Mouse (Mus musculus) small intestine, adult 2 months (tissue): Measurements from ENCODE around the gene Mlec. TPM values are rescaled to one million over a fixed set of nuclear protein-coding genes. Genes with fewer than 3 reads are reported as not detected.
"Not testable (repeated sequence)": the region's sequence is repeated elsewhere in the genome, so short reads cannot be mapped to it uniquely, and the experiment has no call there.

Source experiments
- H3K27ac ChIP-seq: fragments of 200-500 bp; 2 replicates; pipeline ENCODE4 v1.5.1; 2012; ENCODE audit warnings: low read depth, low read length, control low read depth, inconsistent platforms; ENCODE audit not compliant: insufficient read depth
- H3K27me3 ChIP-seq: fragments of 200-500 bp; 2 replicates; pipeline ENCODE4 v1.6.1; 2012; ENCODE audit warnings: mild to moderate bottlenecking, moderate library complexity, low read length, inconsistent platforms; ENCODE audit not compliant: control insufficient read depth, insufficient read depth
- H3K36me3 ChIP-seq: fragments of 200-500 bp; 2 replicates; pipeline ENCODE4 v1.6.1; 2012; ENCODE audit warnings: mild to moderate bottlenecking, low read length, control low read depth, inconsistent platforms; ENCODE audit not compliant: control insufficient read depth, insufficient read depth
- H3K4me1 ChIP-seq: fragments of 200-500 bp; 2 replicates; pipeline ENCODE4 v1.6.1; 2012; ENCODE audit warnings: low read length, inconsistent platforms, mixed read lengths; ENCODE audit not compliant: control insufficient read depth, insufficient read depth, insufficient read length
- H3K4me3 ChIP-seq: fragments of 200-500 bp; 2 replicates; pipeline ENCODE4 v1.5.1; 2012; ENCODE audit warnings: low read depth, mild to moderate bottlenecking, control low read depth, inconsistent platforms, low read length, moderate library complexity
- CTCF ChIP-seq: fragments of 200-500 bp; IDR thresholded peaks from 2 replicates; pipeline ENCODE4 v1.5.1; 2012; ENCODE audit warnings: low read depth, mild to moderate bottlenecking, control low read depth, inconsistent platforms, low read length, moderate library complexity, mixed read lengths; ENCODE audit not compliant: insufficient replicate concordance, insufficient read length; ENCODE audit errors: extremely low read depth
- POLR2A ChIP-seq: fragments of 200-500 bp; IDR thresholded peaks from 2 replicates; pipeline ENCODE4 v1.6.1; 2012; ENCODE audit warnings: low read depth, mild to moderate bottlenecking, control low read depth, inconsistent platforms, low read length, moderate library complexity
- WGBS: fragments of 180-500 bp; shearing (Covaris S2); methylation state at CpG from one replicate; pipeline ENCODE4 v1.1.7; 2018; 5-methylcytosine and 5-hydroxymethylcytosine counted together
- polyA plus RNA-seq: library from polyadenylated mRNA; depleted of rRNA; stranded (reverse); fragments of >200 nt; gene quantifications from 2 replicates; pipeline ENCODE4 v1.2.3, GENCODE M21; 2012

Mlec gene
- polyA plus RNA-seq, 1 experiment, result 78.3 TPM

- TF ChIP-seq CTCF, result peak; percentile 45; the same call in 1 of the 2 replicates
- TF ChIP-seq POLR2A, result no peak
- Histone ChIP-seq H3K27me3 (no peaks in the 10 kb centered on the region), H3K4me3 (no peak overlapping the region), H3K36me3 (no peaks in the 10 kb centered on the region), H3K4me1 (peaks cover 24% of the 10 kb centered on the region), H3K27ac (no peak overlapping the region)
- WGBS, result 62% methylated on average over 8 of the region's 8 CpGs
These were observed 5.6 kb upstream of the Mlec start for GRCm38 (mm10) chr5:115163563-115163962.

DNA sequence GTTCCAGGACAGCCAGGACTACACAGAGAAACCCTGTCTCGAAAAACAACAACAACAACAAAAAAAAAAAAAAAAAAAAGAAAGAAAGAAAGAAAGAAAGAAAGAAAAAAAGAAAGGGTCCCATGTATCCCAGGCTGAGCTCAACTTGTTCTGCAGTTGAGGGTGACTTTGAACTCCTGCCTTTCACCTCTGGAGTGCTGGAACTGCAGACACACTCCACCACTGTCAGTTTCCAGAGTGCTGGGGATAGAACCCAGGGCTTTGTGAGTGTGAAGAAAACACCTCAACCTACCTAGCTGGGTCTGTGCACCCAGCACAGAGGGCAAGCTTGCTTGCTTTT is 3.9 kb upstream of the Mlec start:
- H3K4me3 ChIP-seq, result not testable (repeated sequence)
- WGBS, result 61% methylated on average over 1 of the region's 1 CpGs
- peaks cover 19% of the 10 kb centered on the region for H3K4me1 ChIP-seq

DNA sequence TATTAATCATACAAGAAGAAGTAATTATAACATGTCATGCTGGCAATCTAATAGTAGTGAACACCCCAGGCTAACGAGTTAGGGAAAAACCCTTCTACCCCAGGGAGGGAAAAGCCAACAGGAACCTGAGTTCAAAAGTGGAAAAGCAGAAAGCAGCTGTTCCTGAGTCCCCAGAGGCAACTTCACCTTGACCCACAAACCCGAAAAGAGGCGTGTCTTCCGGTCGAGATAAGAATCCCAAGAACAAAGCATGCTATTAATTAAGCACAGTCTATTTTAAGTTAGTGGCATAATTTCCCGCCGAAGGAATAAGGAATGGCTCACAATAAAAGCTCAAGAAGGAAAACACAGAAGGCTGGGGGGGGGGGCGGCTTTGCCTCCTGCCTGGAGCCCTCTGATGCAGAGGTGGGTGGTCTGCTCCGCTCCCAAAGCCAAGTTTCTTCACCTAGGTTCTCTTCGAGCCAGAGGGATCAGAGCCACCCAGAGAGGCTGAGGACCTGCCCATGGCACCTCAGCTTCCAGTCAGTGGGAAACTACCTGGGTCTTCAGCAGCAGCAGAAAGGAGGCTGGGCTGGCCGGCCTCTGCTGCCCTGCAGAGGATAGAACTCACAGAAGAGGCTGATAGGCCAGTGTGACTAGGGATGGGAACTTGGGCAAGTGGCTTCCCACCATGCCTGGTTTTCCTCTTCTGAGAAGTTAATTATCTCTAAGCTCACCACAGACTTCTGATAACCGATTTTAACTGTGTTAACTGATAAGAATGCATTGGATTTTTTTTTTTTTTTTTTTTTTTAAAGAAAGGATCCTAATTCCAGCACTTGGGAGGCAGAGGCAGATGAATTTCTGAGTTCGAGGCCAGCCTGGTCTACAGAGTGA is 3.3 kb upstream of the Mlec start:
- TF ChIP-seq CTCF, result no peak
- TF ChIP-seq POLR2A, result no peak
- Histone ChIP-seq H3K4me3 (no peak overlapping the region), H3K27ac (peak overlapping the region; percentile 53), H3K27me3 (no peaks in the 10 kb centered on the region), H3K36me3 (no peaks in the 10 kb centered on the region), H3K4me1 (peaks cover 14% of the 10 kb centered on the region)
- 14% methylated on average over 13 of the region's 13 CpGs for WGBS

More for the DNA sequence above, 3.9 kb upstream of the Mlec start:
- not testable (repeated sequence) for H3K27ac ChIP-seq, H3K36me3 ChIP-seq, H3K27me3 ChIP-seq

- no peak for TF ChIP-seq CTCF
- no peaks in the 10 kb centered on the region for H3K27me3 ChIP-seq
- WGBS, result 27% methylated on average over 6 of the region's 6 CpGs
- H3K27ac ChIP-seq, result peak overlapping the region; percentile 53
- no peak overlapping the region for H3K4me3 ChIP-seq
- H3K4me1 ChIP-seq, result peaks cover 14% of the 10 kb centered on the region
- H3K36me3 ChIP-seq, result no peaks in the 10 kb centered on the region
These were observed 2.7 kb upstream of the Mlec start for GRCm38 (mm10) chr5:115160655-115161054.

GRCm38 (mm10) chr5:115159165-115159564 is 1.2 kb upstream of the Mlec start:
- TF ChIP-seq CTCF (no peak), POLR2A (no peak)
- peaks cover 23% of the 10 kb centered on the region for H3K4me1 ChIP-seq
- peak overlapping the region; percentile 98 for H3K27ac ChIP-seq
- H3K27me3 ChIP-seq, result no peaks in the 10 kb centered on the region
- no peaks in the 10 kb centered on the region for H3K36me3 ChIP-seq
- 22% methylated on average over 12 of the region's 12 CpGs for WGBS
- peak overlapping the region; percentile 84 for H3K4me3 ChIP-seq

- WGBS, result 1% methylated on average over 26 of the region's 26 CpGs
These were observed 918 bp downstream of the Mlec start for GRCm38 (mm10) chr5:115156933-115157589.

GRCm38 (mm10) chr5:115156401-115156800 is 1.6 kb downstream of the Mlec start:
- no peak for TF ChIP-seq POLR2A
- H3K4me3 ChIP-seq, result peak overlapping the region; percentile 27

More at GRCm38 (mm10) chr5:115156933-115157589, 918 bp downstream of the Mlec start:
- TF ChIP-seq POLR2A (no peak), CTCF (no peak)
- peak overlapping the region; percentile 92 for H3K4me3 ChIP-seq
- H3K27me3 ChIP-seq, result no peaks in the 10 kb centered on the region
- H3K36me3 ChIP-seq, result peaks cover 4% of the 10 kb centered on the region; the same call in 1 of the 2 replicates
- peaks cover 31% of the 10 kb centered on the region for H3K4me1 ChIP-seq
- peak overlapping the region; percentile 87 for H3K27ac ChIP-seq

More at GRCm38 (mm10) chr5:115156401-115156800, 1.6 kb downstream of the Mlec start:
- Histone ChIP-seq H3K4me1 (peaks cover 31% of the 10 kb centered on the region), H3K27me3 (no peaks in the 10 kb centered on the region), H3K36me3 (peaks cover 9% of the 10 kb centered on the region; the same call in 1 of the 2 replicates), H3K27ac (peak overlapping the region; percentile 87)
- 10% methylated on average over 7 of the region's 7 CpGs for WGBS
